Mouse (Mus musculus) midbrain, embryonic 14.5 days (tissue): ENCODE measurements around the gene Swt1. TPM values are rescaled to one million over a fixed set of nuclear protein-coding genes. Genes with fewer than 3 reads are reported as not detected.

Experiments
- ATAC-seq: fragments of 200-750 bp; cut with Nextera tagmentation; 2 replicates; pipeline ENCODE4 v1.8.0; 2017; ENCODE audit warnings: moderate number of reproducible peaks, moderate library complexity; ENCODE audit not compliant: low FRiP score, low TSS enrichment
- DNase-seq: peaks from one replicate; pipeline ENCODE4 v3.0.0-alpha.2; 2015
- H3K27ac ChIP-seq: fragments of 300-500 bp; sonication (generic); replicated peaks from 2 replicates; pipeline ENCODE4 v1.5.1; 2014; ENCODE audit warnings: mild to moderate bottlenecking, low read depth, low read length, moderate library complexity
- H3K27me3 ChIP-seq: fragments of 300-500 bp; sonication (generic); 2 replicates; pipeline ENCODE4 v1.6.1; 2014; ENCODE audit warnings: low read length, control low read depth, mixed read lengths; ENCODE audit not compliant: control insufficient read depth, insufficient read depth
- H3K36me3 ChIP-seq: fragments of 300-500 bp; sonication (generic); 2 replicates; pipeline ENCODE4 v1.6.1; 2014; ENCODE audit warnings: low read length, control low read depth; ENCODE audit not compliant: control insufficient read depth, insufficient read depth
- H3K4me1 ChIP-seq: fragments of 300-500 bp; sonication (generic); 2 replicates; pipeline ENCODE4 v1.6.1; 2014; ENCODE audit warnings: mild to moderate bottlenecking, antibody characterized with exemption, low read length, control low read depth; ENCODE audit not compliant: control insufficient read depth, insufficient read depth
- H3K4me2 ChIP-seq: fragments of 300-500 bp; sonication (generic); 2 replicates; pipeline ENCODE4 v1.6.1; 2014; ENCODE audit warnings: mild to moderate bottlenecking, low read length, moderate library complexity
- H3K4me3 ChIP-seq: fragments of 300-500 bp; sonication (generic); replicated peaks from 2 replicates; pipeline ENCODE4 v1.5.1; 2014; ENCODE audit warnings: low read depth, low read length
- H3K9ac ChIP-seq: fragments of 300-500 bp; sonication (generic); replicated peaks from 2 replicates; pipeline ENCODE4 v1.6.1; 2014; ENCODE audit warnings: mild to moderate bottlenecking, low read length, moderate library complexity
- H3K9me3 ChIP-seq: fragments of 300-500 bp; sonication (generic); 2 replicates; pipeline ENCODE4 v1.6.1; 2016; ENCODE audit warnings: low read length, control low read depth, mixed read lengths; ENCODE audit not compliant: control insufficient read depth
- WGBS: fragments of 180-500 bp; shearing (Covaris S2); extraction: QIAGEN DNeasy Blood & Tissue Kit; methylation state at CpG from one replicate; pipeline ENCODE4 v1.1.7; 2014; 5-methylcytosine and 5-hydroxymethylcytosine counted together
- polyA plus RNA-seq: library from polyadenylated mRNA; unstranded; fragments of >200 nt; fragmentation: Nextera tagmentation; extraction: Ambion mirVana; gene quantifications from 2 replicates; pipeline ENCODE4 v1.2.1, GENCODE M21; 2014

Gene Swt1
- polyA plus RNA-seq, 1 experiment from 2014 or later: 19.9 TPM

- WGBS: 62% methylated on average over 3 of the region's 3 CpGs
- H3K4me1 ChIP-seq: peaks cover 25% of the 10 kb centered on the region
- H3K9ac ChIP-seq: no peak overlapping the region
- H3K9me3 ChIP-seq: no peaks in the 10 kb centered on the region
- no peaks in the 10 kb centered on the region for H3K27me3 ChIP-seq
- ATAC-seq: no peak
- no peak overlapping the region for H3K4me3 ChIP-seq
- H3K27ac ChIP-seq: no peak overlapping the region
- no peaks in the 10 kb centered on the region for H3K36me3 ChIP-seq
- peak overlapping the region; percentile 6; the same call in 1 of the 2 replicates for H3K4me2 ChIP-seq
- no peak for DNase-seq
Measured at GRCm38 (mm10) chr1:151342311-151342710, 85.9 kb downstream of the Swt1 start.

- H3K27me3 ChIP-seq: no peaks in the 10 kb centered on the region
- H3K4me2 ChIP-seq: no peak overlapping the region
- H3K36me3 ChIP-seq: no peaks in the 10 kb centered on the region
- DNase-seq (no peak), ATAC-seq (no peak)
- no peak overlapping the region for H3K4me3 ChIP-seq
- 78% methylated on average over 8 of the region's 8 CpGs for WGBS
- peaks cover 18% of the 10 kb centered on the region for H3K4me1 ChIP-seq
- no peaks in the 10 kb centered on the region for H3K9me3 ChIP-seq
- H3K27ac ChIP-seq: no peak overlapping the region
- no peak overlapping the region for H3K9ac ChIP-seq
Measured at GRCm38 (mm10) chr1:151341321-151342044, 86.8 kb downstream of the Swt1 start.

GRCm38 (mm10) chr1:151338941-151339340 is 89.3 kb downstream of the Swt1 start:
- Histone ChIP-seq H3K27me3 (no peaks in the 10 kb centered on the region), H3K4me1 (peaks cover 10% of the 10 kb centered on the region), H3K4me2 (no peak overlapping the region), H3K36me3 (no peaks in the 10 kb centered on the region), H3K9ac (no peak overlapping the region), H3K4me3 (no peak overlapping the region), H3K27ac (no peak overlapping the region), H3K9me3 (no peaks in the 10 kb centered on the region)
- no peak for DNase-seq
- WGBS: 33% methylated on average over 2 of the region's 2 CpGs
- ATAC-seq: no peak

- peaks cover 6% of the 10 kb centered on the region for H3K4me1 ChIP-seq
Measured at GRCm38 (mm10) chr1:151338234-151338633, 90.0 kb downstream of the Swt1 start.

GRCm38 (mm10) chr1:151332819-151333218 is 95.4 kb downstream of the Swt1 start:
- no peaks in the 10 kb centered on the region for H3K36me3 ChIP-seq
- ATAC-seq (no peak), DNase-seq (no peak)
- H3K9me3 ChIP-seq: no peaks in the 10 kb centered on the region
- no peak overlapping the region for H3K9ac ChIP-seq
- no peak overlapping the region for H3K4me2 ChIP-seq
- no peak overlapping the region for H3K27ac ChIP-seq
- WGBS: 95% methylated on average over 3 of the region's 3 CpGs
- no peaks in the 10 kb centered on the region for H3K4me1 ChIP-seq
- H3K4me3 ChIP-seq: no peak overlapping the region
- H3K27me3 ChIP-seq: no peaks in the 10 kb centered on the region

More at GRCm38 (mm10) chr1:151338234-151338633, 90.0 kb downstream of the Swt1 start:
- Histone ChIP-seq H3K9me3 (no peaks in the 10 kb centered on the region), H3K27me3 (no peaks in the 10 kb centered on the region), H3K4me3 (no peak overlapping the region), H3K27ac (no peak overlapping the region), H3K4me2 (no peak overlapping the region), H3K36me3 (no peaks in the 10 kb centered on the region), H3K9ac (no peak overlapping the region)
- ATAC-seq: no peak
- DNase-seq: no peak

- 82% methylated on average over 7 of the region's 7 CpGs for WGBS
- Histone ChIP-seq H3K27me3 (no peaks in the 10 kb centered on the region), H3K27ac (no peak overlapping the region), H3K4me2 (no peak overlapping the region), H3K9me3 (no peaks in the 10 kb centered on the region), H3K36me3 (no peaks in the 10 kb centered on the region), H3K4me1 (no peaks in the 10 kb centered on the region), H3K9ac (no peak overlapping the region), H3K4me3 (no peak overlapping the region)
- no peak for DNase-seq
- ATAC-seq: no peak
Measured at GRCm38 (mm10) chr1:151329601-151330000, 98.7 kb downstream of the Swt1 start.

GRCm38 (mm10) chr1:151328341-151329097 is 99.7 kb downstream of the Swt1 start:
- H3K9ac ChIP-seq: no peak overlapping the region
- H3K9me3 ChIP-seq: no peaks in the 10 kb centered on the region
- no peak for DNase-seq
- no peak for ATAC-seq
- no peaks in the 10 kb centered on the region for H3K36me3 ChIP-seq
- H3K27ac ChIP-seq: no peak overlapping the region
- H3K27me3 ChIP-seq: no peaks in the 10 kb centered on the region
- H3K4me3 ChIP-seq: no peak overlapping the region
- no peak overlapping the region for H3K4me2 ChIP-seq
- no peaks in the 10 kb centered on the region for H3K4me1 ChIP-seq
- 88% methylated on average over 14 of the region's 14 CpGs for WGBS

- no peaks in the 10 kb centered on the region for H3K4me1 ChIP-seq
- no peaks in the 10 kb centered on the region for H3K27me3 ChIP-seq
- no peak overlapping the region for H3K4me3 ChIP-seq
- DNase-seq (no peak), ATAC-seq (no peak)
- H3K36me3 ChIP-seq: no peaks in the 10 kb centered on the region
- no peak overlapping the region for H3K9ac ChIP-seq
- 92% methylated on average over 1 of the region's 1 CpGs for WGBS
- no peak overlapping the region for H3K27ac ChIP-seq
- H3K4me2 ChIP-seq: no peak overlapping the region
- H3K9me3 ChIP-seq: no peaks in the 10 kb centered on the region
Measured at GRCm38 (mm10) chr1:151325328-151325727, 102.9 kb downstream of the Swt1 start.

GRCm38 (mm10) chr1:151320408-151320807 is 107.8 kb downstream of the Swt1 start:
- H3K27me3 ChIP-seq: no peaks in the 10 kb centered on the region
- H3K9me3 ChIP-seq: no peaks in the 10 kb centered on the region
- no peak overlapping the region for H3K4me3 ChIP-seq
- no peak overlapping the region for H3K4me2 ChIP-seq
- WGBS: 68% methylated on average over 4 of the region's 4 CpGs
- no peaks in the 10 kb centered on the region for H3K36me3 ChIP-seq
- H3K27ac ChIP-seq: no peak overlapping the region
- H3K4me1 ChIP-seq: no peaks in the 10 kb centered on the region
- no peak overlapping the region for H3K9ac ChIP-seq
- ATAC-seq (no peak), DNase-seq (no peak)
